Mouse (Mus musculus) spleen, adult 12 weeks (tissue): ENCODE measurements at regions not wholly inside any gene's neighbourhood (a gene's known extent, or its start where the extent isn't known, plus 50 kb on each side); places are given as distances from the start of the nearest gene placed in this dataset.

Experiments
- DNase-seq: peaks from one replicate; pipeline ENCODE4 v3.0.0; 2022; ENCODE audit warnings: low spot score

DNA sequence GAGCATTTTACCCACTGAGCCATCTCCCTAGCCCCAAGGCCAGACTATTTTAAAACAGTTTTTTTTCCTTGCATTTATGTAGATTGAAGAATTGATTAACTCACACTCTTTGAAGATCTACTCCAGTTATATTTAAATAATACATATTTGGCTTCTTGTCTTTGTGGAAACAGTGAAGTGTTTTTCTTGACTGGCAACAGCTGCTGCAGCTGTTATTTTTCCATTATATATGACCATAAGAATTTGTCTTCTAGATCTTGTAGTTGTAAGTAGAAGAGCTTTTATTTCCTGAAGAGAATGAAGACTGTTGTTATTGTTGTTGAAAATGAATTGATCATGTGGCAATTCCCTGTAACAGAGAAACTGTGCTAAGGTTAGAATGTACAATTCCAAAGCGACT lies 109.4 kb upstream of the Prickle1 start:
- no peak for DNase-seq

DNA sequence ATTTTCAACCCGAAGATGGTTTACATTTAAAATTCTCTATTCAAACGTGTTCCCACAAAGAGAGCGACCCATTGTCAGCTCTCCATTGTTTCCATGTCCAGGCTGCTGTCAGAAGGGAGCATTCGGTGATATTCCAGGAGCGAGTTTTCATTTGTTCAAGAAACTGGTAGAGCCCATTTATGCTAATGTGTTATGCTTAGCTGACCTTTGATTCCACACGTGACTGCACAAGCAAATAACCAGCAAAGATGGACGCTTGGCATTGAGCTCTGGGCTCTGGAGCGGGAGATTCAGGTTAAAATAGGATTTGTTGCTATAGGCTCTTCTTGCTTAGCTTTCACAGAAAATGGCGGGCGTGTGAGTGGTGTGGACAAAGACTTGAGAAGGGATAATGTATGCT lies 105.3 kb upstream of the Prickle1 start:
- DNase-seq: no peak

DNA sequence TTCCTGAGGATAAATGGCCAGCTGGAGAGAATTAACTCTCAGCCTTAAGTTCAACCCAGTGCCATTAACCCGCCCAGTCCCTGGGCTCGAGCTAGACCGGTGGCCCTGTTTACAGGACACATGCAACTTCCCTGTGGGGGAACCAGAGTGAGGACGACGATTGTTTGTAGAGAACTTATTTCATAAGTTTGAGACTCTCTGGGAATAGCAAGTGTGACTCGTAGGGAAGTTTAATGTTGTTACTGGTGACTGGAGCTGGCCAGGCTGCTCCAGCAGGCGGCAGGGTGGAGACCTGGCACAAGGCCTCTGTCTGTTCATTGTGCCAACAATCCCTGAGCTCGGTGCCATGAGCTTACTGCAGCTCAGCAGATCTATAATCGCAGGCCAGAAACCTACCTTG lies 104.3 kb upstream of the Prickle1 start:
- DNase-seq: no peak

DNA sequence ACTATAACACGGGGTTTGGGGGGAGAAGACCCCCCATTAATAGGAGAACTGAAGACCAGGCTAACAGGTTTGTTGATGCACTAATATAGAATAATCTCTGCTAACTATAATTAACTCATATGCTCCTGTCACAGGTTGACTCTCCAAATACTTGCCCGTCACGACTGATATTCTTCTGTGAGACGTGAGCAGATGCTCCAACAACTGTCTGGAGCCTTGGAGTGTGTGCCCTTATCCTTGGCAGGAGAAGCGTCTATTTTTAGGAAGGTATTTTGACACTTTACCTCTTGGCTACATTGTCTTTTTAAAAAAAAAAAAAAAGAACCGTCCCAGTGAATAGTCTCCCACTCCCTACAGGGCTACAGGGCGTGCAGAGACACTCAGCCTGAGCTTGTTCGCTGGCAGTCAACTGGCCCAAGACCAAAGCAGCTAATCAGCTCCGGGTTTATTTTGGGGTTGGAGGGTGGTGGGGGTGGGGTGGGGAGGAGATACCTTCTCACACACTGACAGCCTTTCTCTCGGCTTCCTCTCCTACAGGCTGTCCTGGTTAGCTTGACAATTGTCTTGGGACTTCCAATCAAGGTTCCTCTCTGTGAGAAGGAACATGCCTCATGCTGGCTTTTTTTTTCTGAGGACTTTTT lies 102.6 kb upstream of the Prickle1 start:
- no peak for DNase-seq

DNA sequence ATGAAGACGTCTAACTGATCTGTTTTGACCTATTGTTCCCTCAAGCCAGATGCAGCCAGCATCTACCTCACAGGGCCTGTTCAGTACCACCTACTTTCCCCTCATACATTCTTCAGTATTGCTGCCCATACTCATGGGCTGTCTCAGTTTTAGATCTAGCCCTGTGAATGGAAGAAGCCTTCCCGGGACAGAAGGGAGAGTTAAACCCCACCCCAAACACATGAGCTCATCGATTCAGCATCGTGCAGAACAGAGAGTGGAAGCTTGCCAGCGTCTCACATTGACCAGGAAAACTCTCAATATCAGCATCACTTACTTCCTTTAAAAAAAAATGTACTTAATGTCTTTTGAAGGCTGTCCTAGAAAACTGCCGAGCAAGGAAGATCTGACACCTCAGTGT lies 95.0 kb upstream of the Prickle1 start:
- DNase-seq: no peak

DNA sequence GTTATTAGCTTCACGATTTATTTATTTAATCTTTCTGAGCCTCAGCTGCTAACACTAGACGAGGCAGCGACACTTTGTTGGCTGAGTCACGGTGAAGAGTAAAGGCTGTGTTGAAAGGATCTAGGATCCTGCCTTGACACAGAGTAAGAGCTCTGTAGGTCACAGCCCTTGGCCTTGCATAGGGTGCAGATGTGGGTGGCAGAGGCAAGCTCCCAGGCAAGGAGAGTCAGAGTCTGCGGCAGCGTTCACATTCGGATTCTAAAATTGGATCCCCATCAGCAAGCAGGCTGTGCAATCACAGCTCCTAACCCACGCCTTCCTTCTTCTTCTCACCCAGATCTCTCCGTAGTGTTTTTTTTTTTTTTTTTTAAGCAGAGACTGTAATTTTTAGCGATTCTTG lies 94.3 kb upstream of the Prickle1 start:
- no peak for DNase-seq

DNA sequence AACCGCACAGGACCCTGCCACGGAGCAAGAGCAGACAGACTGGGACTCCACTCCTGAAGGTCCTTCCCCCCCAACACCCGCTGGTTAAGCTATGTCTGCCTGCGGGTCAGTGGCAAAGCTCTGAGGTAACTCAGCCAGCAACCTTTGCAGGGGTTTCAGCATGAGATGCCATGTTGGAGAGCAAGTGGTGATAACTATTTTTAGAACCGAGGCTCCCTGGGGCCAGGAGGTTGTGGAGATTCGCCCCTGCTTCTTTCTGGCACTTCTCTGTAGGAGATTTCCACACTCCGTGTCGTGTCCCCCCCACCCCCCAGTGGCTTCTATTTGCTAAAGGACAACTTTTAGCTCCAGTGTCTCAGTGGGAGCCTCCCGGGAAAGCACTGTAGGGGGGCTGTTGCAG lies 90.7 kb upstream of the Prickle1 start:
- DNase-seq: no peak

DNA sequence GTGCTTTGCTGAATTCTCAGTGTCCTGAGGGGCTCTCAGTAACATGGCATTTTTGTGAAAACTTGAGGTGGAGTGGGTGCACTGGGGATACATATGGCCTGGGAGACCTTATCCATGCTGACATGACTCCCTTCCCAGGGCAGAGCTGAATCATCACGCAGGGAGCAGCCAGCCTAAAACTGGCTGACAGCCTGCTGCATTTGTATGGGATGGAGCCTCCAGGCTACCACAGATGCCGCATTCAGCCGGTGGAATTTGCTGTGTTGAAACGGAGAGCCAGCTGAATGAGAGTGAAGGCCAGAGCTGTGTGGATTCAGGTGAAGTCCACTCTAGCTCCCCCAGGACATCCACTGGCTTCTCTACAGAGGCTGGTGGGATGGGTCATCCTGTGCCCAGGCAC lies 85.9 kb upstream of the Prickle1 start:
- DNase-seq: no peak

DNA sequence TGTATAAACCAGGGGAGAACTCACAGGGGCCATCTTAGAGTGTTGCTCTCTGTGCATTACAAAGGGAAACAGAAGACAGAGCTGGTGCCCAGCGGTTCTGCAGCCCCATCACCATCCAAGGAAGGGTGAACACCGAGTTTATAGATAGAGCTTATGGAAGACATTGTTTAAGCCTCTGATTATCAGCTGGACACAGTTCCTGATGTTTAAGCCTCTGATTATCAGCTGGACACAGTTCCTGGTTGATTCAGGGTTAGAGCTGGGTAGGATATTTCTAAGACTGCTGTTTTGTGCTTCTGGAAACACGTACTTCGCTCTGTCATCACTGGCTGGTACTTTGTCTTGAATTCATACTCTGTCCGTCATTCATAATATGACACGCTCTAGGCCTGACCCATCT lies 79.9 kb upstream of the Prickle1 start:
- DNase-seq: no peak

DNA sequence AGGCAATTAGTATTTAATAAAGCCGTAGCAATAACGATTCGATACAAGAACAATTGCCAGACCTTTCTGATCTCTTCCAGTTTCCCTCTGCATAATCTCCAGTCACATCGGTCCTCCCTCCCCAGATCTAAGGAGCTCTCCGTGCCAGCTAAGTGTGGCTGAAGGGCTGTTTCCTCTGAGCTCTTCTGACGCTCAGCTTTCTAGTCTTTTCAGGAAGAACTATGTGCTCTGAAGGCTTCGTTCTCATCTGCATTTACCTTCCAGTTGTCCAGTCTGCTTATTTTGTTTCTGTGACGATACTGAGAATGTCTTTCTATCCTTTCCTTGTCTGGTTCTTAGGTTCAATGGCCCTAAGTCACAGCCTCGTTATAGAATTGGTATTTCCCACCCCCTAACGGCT lies 78.3 kb upstream of the Prickle1 start:
- no peak for DNase-seq

DNA sequence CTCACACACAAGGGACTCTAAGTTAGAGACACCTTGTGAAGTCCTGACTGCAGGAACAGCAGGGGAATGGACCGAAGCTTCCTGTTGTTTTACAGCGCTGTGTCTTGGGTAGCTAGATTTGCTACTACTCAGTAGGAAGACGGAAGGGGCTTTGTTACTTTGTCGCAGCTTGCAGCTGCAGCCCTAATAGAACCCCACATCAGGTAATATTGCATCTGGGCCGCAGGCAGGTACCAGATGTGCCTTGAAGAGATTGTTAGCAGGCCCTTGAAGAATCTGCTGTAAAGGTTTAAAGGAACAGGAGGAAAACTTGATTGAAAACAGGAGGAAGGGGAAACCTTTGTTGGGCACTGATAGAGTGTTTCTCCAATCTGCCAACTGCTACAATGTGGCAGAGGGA lies 68.2 kb upstream of the Prickle1 start:
- no peak for DNase-seq

DNA sequence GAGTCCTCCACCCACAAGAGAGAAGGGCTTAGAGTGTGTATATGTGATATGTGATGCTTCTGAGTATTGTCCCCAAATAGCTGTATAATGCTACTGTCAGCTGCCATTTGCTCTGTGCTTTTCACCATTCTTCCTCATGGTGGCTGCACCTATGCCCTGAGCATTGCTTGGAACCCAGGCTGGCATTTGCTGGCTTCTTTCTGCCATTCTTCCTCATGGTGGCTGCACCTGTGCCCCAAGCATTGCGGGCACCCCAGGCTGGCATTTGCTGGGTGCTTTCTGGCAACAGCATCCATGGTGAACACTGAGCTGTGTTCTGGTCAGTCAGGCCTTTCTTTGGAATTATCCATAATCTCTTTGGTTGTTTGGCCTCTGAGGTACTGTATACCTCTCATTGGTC lies 66.9 kb upstream of the Prickle1 start:
- no peak for DNase-seq

DNA sequence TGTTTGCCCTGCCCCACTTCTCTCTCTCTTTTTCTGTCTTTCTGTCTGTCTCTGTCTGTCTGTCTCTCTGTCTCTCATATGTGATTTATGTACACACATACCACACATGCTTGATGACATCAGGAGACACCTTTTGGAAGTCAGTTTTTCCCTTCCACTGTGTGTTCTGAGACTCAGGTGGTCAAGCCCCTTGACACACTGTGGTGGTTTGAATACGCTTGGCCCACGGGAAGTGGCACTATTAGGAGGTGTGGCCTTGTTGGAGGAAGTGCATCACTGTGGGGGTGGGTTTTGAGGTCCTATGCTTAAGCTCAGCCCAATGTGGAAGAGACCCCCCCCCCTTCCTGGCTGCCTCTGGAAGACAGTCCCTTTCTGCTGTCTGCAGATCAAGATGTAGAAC lies 66.1 kb upstream of the Prickle1 start:
- DNase-seq: no peak

DNA sequence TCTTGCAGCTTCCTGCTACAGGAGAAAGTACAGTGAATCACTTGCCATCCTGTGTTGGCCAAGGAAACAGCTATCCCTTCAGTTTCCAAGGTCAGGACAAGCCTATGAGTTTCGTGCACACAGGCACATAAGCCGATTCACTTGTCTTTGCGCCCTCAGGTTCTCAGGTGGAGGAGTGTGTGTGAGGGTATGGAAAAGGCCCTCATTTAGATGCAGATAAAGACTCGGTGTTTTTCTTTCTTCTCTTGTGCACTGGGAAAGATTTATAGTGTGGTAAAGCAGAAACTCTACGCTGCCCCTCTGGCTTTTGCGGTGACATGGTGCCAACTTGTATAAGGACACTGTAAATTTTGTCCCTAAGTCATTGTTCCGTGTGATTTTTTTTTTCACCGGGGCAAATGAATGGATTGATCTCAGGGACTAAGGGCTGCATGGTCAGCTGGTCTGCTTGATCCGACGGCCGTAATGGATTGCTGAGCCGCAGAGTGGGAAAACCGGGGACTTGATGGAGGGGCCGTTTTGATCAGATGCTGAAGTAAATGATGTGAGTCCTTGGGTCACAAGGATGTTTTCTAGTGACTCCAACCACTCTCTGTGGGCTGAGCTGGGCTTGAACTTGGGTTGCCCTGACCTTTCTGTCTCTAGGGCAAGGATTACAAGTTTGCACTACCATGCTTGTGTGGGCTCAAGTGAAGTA lies 65.4 kb upstream of the Prickle1 start:
- no peak for DNase-seq

DNA sequence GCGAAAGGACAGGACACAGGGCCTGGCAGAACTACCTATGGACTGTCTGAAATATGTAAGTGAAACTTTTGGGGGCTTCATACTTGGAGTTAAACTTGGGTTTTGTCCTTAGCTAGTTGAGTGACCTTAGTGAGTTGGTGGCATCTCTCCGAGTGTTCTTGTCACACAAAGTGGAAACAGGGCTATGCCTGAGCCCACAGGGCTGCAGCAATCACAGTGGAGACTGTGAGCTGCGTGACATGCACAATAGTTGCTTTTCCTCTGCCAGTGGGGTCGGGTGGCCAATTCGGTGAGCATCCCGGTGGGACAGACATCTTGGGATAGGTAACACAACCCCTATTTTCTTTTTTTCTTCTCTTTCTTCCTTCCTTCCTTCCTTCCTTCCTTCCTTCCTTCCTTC lies 61.5 kb upstream of the Prickle1 start:
- no peak for DNase-seq

DNA sequence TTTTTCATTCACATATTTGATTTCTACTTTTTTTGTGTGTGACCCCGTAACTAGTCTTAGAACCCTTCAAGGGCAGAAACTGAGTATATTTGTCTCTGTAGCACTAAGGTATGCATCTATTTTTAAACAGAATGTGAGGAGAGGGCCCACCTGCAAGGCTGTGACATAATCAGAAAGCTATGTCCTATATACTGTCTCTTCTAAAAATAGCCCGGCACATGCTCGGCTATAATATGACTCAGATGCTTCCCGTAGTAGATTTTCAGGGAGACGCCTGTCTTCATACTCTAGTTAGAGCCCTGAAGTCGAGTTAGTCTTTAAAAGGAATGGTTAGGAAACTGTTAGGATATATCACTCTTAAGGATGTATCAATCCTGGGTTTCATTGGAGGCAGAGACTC lies 61.0 kb upstream of the Prickle1 start:
- DNase-seq: no peak

DNA sequence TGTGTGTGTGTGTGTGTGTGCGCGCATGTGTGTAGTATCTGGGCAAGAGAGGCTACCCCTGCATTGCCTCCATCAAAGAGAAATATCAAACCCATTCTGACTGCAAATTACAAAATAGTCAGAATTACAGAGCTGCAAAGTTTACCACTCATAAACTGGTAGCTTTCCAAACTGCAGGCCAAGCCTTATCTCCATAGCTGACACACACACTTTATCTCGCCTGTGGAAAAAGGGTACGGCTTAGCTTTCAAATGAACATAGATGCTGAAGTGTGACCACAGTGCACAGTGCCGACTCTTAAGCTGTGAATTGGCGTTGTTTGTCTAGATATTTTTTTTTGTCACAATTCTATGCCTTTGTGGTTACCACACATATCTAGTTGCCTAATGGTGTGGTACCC lies 60.1 kb upstream of the Prickle1 start:
- DNase-seq: no peak

DNA sequence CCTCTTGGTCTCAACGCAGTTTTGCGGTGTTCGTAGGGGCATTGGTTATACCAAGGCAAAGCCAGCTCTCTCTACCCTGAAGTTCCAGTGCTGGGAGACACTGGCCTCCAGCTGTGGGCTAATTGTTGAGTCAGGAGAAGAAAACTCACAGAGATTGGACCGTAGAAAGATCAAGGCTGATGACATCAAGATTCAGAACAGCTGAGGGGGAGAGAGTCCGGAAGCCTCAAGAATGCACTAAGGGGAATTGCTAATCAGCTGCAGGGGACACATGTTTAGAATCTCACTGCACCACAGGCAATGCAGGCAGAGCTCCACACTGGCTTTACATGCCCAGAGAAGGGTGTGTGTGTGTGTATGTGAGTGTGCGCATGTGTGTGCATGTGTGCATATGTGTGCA lies 59.6 kb upstream of the Prickle1 start:
- no peak for DNase-seq

DNA sequence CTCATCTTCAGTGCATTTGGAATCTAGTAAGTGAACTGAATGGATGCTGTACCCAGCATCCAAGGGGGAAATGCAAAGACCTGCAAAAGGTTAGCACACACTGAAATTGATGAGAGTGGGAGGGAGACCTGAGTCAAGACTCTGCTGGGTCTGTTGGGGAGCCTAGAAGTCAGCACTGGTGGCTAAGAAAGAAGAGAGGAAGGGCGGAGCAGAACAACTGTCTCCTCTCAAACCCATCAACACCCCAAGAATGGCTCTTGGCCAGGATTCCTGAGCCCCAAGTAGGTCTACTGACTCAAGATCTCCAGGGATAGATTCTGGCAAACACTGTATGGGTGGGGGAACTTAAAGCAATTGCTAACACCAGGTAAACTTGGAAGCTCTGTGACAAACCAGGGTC lies 57.7 kb upstream of the Prickle1 start:
- DNase-seq: no peak

DNA sequence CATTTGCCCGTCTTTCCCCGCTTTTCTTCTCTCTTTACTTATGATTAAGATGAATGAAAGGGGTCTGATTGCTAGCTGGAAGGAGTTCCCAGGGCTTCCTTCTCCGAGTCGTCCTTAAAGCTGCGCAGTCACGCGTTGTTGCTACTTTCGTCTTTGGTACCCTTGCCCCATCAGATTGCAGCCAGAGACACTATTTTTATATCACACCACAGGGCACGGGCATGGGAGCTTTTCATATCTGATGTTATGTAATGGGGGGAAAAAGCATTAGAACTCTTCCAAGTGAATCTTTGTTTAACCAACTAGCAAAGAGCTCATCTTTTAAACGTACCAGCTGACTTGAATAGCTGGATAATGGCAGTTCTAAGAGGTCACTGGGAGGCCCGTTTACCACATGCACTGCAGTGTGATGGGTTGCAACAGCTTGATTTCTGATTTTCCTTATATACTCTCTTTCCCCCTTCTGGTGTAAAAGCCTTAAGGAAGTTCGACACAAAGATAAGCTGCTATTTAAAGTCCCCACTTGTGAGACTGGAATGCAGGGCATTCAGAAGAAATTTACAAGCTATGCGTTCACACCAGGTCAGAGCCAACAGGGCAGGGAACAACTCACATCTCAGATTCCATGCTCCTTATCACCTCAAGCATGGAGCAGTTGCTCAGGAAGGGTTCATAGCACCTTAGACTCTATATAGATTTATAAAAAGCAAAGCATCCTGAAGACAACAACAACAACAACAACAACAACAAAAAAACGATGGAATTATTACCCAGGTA lies 55.5 kb upstream of the Prickle1 start:
- no peak for DNase-seq

DNA sequence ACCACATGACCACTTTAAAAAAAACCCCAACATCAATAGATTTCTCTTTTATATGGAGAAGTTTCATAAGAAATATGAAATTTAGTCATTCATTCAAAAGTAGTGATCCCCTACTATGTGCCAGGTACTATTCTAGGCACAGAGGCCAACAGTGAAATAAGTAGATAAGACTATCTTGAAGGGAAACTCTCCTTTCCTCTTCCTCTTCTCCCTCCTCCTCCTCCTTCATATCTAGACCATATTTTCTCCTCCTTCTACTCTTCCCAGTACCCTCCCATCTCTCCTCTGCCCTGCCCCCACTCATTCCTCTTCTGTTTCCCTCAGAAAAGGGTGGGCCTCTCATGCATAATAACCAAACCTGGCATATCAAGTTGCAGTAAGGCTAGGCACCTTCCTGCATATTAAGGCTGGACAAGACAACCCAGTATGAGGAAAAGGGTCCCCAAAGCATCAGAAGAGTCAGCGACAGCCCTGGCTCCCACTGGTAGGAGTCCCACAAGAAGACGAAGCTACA lies 54.4 kb upstream of the Prickle1 start:
- DNase-seq: no peak

DNA sequence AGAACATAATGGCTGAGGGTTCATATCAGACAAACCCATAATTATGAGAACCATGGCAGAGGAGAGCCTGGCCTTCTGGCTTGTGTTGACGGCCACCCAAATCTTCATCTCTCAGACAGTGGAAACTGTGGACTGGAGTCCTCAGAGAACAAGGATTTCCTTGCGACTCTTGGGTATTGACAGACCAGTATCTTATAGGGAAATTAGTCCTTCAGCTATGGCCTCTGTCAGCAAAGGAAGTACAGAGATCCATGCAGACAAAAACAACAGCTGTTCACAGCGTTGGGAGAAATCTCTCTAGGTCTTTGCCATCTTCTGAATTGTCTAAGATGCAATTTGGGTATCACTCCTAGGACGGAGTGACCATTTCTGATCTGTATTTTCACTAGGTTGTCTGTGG lies 53.0 kb upstream of the Prickle1 start:
- DNase-seq: no peak

DNA sequence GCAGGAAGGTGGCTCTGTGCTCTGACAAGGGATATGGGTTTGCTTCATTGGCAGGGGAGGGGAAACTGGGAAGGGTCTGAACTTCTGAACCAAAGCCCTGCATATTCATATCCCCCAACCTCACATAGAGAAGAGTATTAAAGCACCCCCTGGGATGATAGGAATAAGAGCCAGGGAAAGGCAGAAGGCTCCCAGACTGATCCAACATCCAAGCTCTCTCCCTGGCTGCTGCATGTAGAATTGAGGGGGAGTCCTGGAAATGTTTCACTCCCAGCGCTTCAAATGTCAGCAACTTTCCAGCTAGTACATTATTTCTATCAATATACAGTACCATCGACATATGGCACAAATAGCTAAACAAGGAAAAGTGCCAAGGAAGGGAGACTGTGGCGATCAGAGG lies 51.1 kb upstream of the Prickle1 start:
- DNase-seq: no peak
